Mouse (Mus musculus) spleen, adult 2 months (tissue): ENCODE measurements around the gene Far1. TPM values are rescaled to one million over a fixed set of nuclear protein-coding genes. Genes with fewer than 3 reads are reported as not detected.
A peak's percentile ranks its signal among the peaks of the same experiment; 100 is the strongest.

ENCODE experiments used
- DNase-seq, 2 experiments: peaks; one replicate each; pipeline versions ENCODE4 v3.0.0 to v3.0.0-alpha.2; 2012 to 2021; ENCODE audit warnings: low spot score in 2 of 2, low read depth in 1 of 2
- H3K27ac ChIP-seq: fragments of 200-500 bp; 2 replicates; pipeline ENCODE4 v1.5.1; 2012; ENCODE audit warnings: low read length, inconsistent platforms; ENCODE audit not compliant: insufficient read depth
- H3K27me3 ChIP-seq: fragments of 200-500 bp; 2 replicates; pipeline ENCODE4 v1.6.1; 2012; ENCODE audit warnings: mild to moderate bottlenecking, moderate library complexity, low read length, inconsistent platforms; ENCODE audit not compliant: control insufficient read depth, insufficient read depth
- H3K36me3 ChIP-seq: fragments of 200-500 bp; 2 replicates; pipeline ENCODE4 v1.6.1; 2012; ENCODE audit warnings: mild to moderate bottlenecking, low read length, inconsistent platforms; ENCODE audit not compliant: control insufficient read depth, insufficient read depth
- H3K4me1 ChIP-seq: fragments of 200-500 bp; 2 replicates; pipeline ENCODE4 v1.6.1; 2011; ENCODE audit warnings: inconsistent platforms; ENCODE audit not compliant: control insufficient read depth, insufficient read depth, insufficient read length
- H3K4me3 ChIP-seq: fragments of 200-500 bp; 2 replicates; pipeline ENCODE4 v1.5.1; 2011; ENCODE audit warnings: mild to moderate bottlenecking, inconsistent platforms; ENCODE audit not compliant: insufficient read depth, insufficient read length; ENCODE audit errors: extremely low read depth
- CTCF ChIP-seq: fragments of 200-500 bp; IDR thresholded peaks from 2 replicates; pipeline ENCODE4 v1.5.1; 2011; ENCODE audit warnings: mild to moderate bottlenecking, inconsistent platforms; ENCODE audit not compliant: insufficient read depth, insufficient read length, insufficient replicate concordance; ENCODE audit errors: extremely low read depth
- POLR2A ChIP-seq: fragments of 200-500 bp; IDR thresholded peaks from 2 replicates; pipeline ENCODE4 v1.6.1; 2011; ENCODE audit warnings: low read depth, low read length, inconsistent platforms
- WGBS: fragments of 180-500 bp; shearing (Covaris S2); methylation state at CpG from one replicate; pipeline ENCODE4 v1.1.7; 2018; 5-methylcytosine and 5-hydroxymethylcytosine counted together
- polyA plus RNA-seq: library from polyadenylated mRNA; depleted of rRNA; stranded (reverse); fragments of >200 nt; gene quantifications from 2 replicates; pipeline ENCODE4 v1.2.3, GENCODE M21; 2012

Gene Far1
- polyA plus RNA-seq, 1 experiment = 8.3 TPM

DNA sequence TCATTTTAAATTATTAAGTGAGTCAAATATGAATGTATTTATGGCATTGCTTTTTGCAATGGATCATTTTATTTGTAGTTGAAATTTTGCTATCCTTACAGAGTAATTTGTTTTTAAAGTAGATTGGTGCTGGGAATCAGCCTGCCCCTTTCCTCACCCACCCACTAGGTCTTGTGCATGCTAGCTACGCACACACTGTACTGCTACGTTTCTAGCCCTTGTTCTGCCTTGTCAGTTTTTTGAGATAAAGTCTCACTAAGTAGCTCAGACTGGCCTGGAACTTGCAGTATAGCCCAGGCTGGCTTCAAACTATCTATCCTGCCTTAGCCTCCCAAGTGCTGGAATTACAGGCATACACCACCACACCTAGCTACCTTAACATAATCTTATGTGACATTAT lies 38.9 kb downstream of the Far1 start:
- DNase-seq = no peak
- Histone ChIP-seq H3K27me3 (no peaks in the 10 kb centered on the region), H3K4me1 (peaks cover 5% of the 10 kb centered on the region), H3K36me3 (peaks cover 7% of the 10 kb centered on the region), H3K4me3 (no peak overlapping the region), H3K27ac (no peak overlapping the region)
- TF ChIP-seq CTCF (no peak), POLR2A (no peak)
- 81% methylated on average over 2 of the region's 2 CpGs for WGBS

DNA sequence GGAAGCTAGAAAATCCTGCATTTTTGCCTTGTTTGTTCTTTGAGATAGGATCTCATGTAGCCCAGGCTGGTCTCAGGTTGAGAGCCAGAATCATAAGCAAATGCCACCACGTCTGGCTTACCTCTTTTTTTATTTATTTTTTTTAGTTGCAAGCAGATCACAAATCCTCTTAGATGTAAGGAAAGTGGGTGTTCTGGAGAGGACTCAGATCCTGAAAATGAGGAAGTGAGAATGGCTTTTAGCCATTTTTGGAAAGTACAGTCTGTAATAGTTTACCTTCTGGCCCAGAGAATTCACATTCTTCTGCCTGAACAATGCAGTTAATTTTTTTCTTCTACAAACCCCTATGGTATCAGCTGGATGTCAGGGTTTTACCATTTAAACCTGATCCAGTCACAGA lies 42.5 kb downstream of the Far1 start:
- Histone ChIP-seq H3K27ac (peak overlapping the region; percentile 15; the same call in 1 of the 2 replicates), H3K27me3 (no peaks in the 10 kb centered on the region), H3K4me1 (peaks cover 5% of the 10 kb centered on the region), H3K4me3 (no peak overlapping the region), H3K36me3 (peaks cover 7% of the 10 kb centered on the region)
- WGBS = 17% methylated on average over 1 of the region's 1 CpGs
- no peak for TF ChIP-seq POLR2A
- TF ChIP-seq CTCF = no peak
- DNase-seq = no peak

GRCm38 (mm10) chr7:113566892-113567291 lies 53.3 kb downstream of the Far1 start:
- TF ChIP-seq CTCF (no peak), POLR2A (no peak)
- DNase-seq = no peak
- no peak overlapping the region for H3K4me3 ChIP-seq
- no peak overlapping the region for H3K27ac ChIP-seq
- H3K36me3 ChIP-seq = peaks cover 15% of the 10 kb centered on the region
- H3K4me1 ChIP-seq = no peaks in the 10 kb centered on the region
- no peaks in the 10 kb centered on the region for H3K27me3 ChIP-seq
- 75% methylated on average over 1 of the region's 1 CpGs for WGBS

GRCm38 (mm10) chr7:113571121-113571520 lies 57.5 kb downstream of the Far1 start:
- no peak overlapping the region for H3K27ac ChIP-seq
- H3K27me3 ChIP-seq = no peaks in the 10 kb centered on the region
- DNase-seq = no peak
- peaks cover 14% of the 10 kb centered on the region for H3K36me3 ChIP-seq
- WGBS = 91% methylated on average over 6 of the region's 6 CpGs
- TF ChIP-seq POLR2A (no peak), CTCF (no peak)
- no peak overlapping the region for H3K4me3 ChIP-seq
- no peaks in the 10 kb centered on the region for H3K4me1 ChIP-seq

DNA sequence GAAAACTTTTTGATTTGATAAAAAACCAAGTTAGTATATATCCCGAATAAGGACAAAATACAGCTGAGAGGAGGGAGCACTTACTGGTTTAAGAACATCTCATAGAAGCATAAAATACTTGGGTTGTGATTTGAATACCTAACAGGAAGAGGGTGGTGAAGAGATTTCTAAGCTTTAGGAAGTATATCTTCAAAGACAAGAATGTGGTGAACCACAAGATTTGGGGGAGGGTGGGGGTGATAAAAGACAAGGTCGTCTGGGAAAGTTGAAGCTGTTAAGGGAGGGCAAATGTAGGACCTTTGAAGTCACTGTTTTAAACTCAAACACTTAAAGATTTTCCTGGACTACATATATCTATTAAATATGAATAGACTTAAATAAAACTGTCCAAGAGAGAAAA lies 59.1 kb downstream of the Far1 start:
- H3K27ac ChIP-seq = no peak overlapping the region
- no peaks in the 10 kb centered on the region for H3K27me3 ChIP-seq
- TF ChIP-seq CTCF = no peak
- no peak for TF ChIP-seq POLR2A
- WGBS = 20% methylated on average over 2 of the region's 2 CpGs
- peak; percentile 11 to 30 for DNase-seq
- H3K36me3 ChIP-seq = peaks cover 5% of the 10 kb centered on the region; the same call in 1 of the 2 replicates
- no peak overlapping the region for H3K4me3 ChIP-seq
- H3K4me1 ChIP-seq = no peaks in the 10 kb centered on the region

GRCm38 (mm10) chr7:113582111-113582510 lies 68.5 kb downstream of the Far1 start:
- TF ChIP-seq CTCF (no peak), POLR2A (no peak)
- H3K4me1 ChIP-seq = no peaks in the 10 kb centered on the region
- no peaks in the 10 kb centered on the region for H3K36me3 ChIP-seq
- no peak overlapping the region for H3K4me3 ChIP-seq
- H3K27ac ChIP-seq = no peak overlapping the region
- H3K27me3 ChIP-seq = no peaks in the 10 kb centered on the region
- no peak for DNase-seq
- WGBS = 96% methylated on average over 2 of the region's 2 CpGs

GRCm38 (mm10) chr7:113589211-113589610 lies 75.6 kb downstream of the Far1 start:
- TF ChIP-seq POLR2A (no peak), CTCF (no peak)

More at GRCm38 (mm10) chr7:113589211-113589610, 75.6 kb downstream of the Far1 start:
- no peaks in the 10 kb centered on the region for H3K36me3 ChIP-seq
- WGBS = 89% methylated on average over 2 of the region's 2 CpGs
- H3K27me3 ChIP-seq = no peaks in the 10 kb centered on the region
- no peak overlapping the region for H3K27ac ChIP-seq
- no peak for DNase-seq
- no peak overlapping the region for H3K4me3 ChIP-seq
- H3K4me1 ChIP-seq = no peaks in the 10 kb centered on the region
